Mouse (Mus musculus): Measurements from ENCODE around the gene Taf1c.
A peak's percentile ranks its signal among the peaks of the same experiment; 100 is the strongest.

Gene Taf1c

GRCm38 (mm10) chr8:119604996-119605395, at the start of gene Taf1c:
Gene Taf1c, minus strand, starts transcription at chr8:119605222.
- peak; percentile 88 to 93 for DNase-seq (ENCODE audit: low spot score in 2 of 2)

GRCm38 (mm10) chr8:119651324-119651723, 46.3 kb upstream of the Taf1c start:
- no peak for DNase-seq (ENCODE audit: low spot score in 2 of 2)

GRCm38 (mm10) chr8:119646846-119647245, 41.8 kb upstream of the Taf1c start:
- DNase-seq (ENCODE audit: low spot score in 2 of 2), result no peak

- DNase-seq (ENCODE audit: low spot score in 2 of 2), result no peak
These were observed 41.2 kb upstream of the Taf1c start for GRCm38 (mm10) chr8:119646197-119646596.

- DNase-seq (ENCODE audit: low spot score in 2 of 2), result no peak
These were observed 40.1 kb upstream of the Taf1c start for GRCm38 (mm10) chr8:119644981-119645597.

- no peak for DNase-seq (ENCODE audit: low spot score in 2 of 2)
These were observed 39.5 kb upstream of the Taf1c start for GRCm38 (mm10) chr8:119644429-119644960.

- DNase-seq (ENCODE audit: low spot score in 2 of 2), result no peak
These were observed 37.9 kb upstream of the Taf1c start for GRCm38 (mm10) chr8:119642960-119643359.

- DNase-seq (ENCODE audit: low spot score in 2 of 2), result no peak
These were observed 36.0 kb upstream of the Taf1c start for GRCm38 (mm10) chr8:119641058-119641457.

GRCm38 (mm10) chr8:119639798-119640197, 34.8 kb upstream of the Taf1c start:
- DNase-seq (ENCODE audit: low spot score in 2 of 2), result no peak

- no peak for DNase-seq (ENCODE audit: low spot score in 2 of 2)
These were observed 33.2 kb upstream of the Taf1c start for GRCm38 (mm10) chr8:119638261-119638660.

- no peak for DNase-seq (ENCODE audit: low spot score in 2 of 2)
These were observed 32.4 kb upstream of the Taf1c start for GRCm38 (mm10) chr8:119637381-119637780.

GRCm38 (mm10) chr8:119636766-119637165, 31.7 kb upstream of the Taf1c start:
- DNase-seq (ENCODE audit: low spot score in 2 of 2), result no peak

- no peak for DNase-seq (ENCODE audit: low spot score in 2 of 2)
These were observed 30.9 kb upstream of the Taf1c start for GRCm38 (mm10) chr8:119635958-119636357.

- DNase-seq (ENCODE audit: low spot score in 2 of 2), result no peak
These were observed 30.4 kb upstream of the Taf1c start, which contains the start of gene Kcng4 for GRCm38 (mm10) chr8:119635378-119635777. Gene Kcng4, minus strand, starts transcription at chr8:119635680.

GRCm38 (mm10) chr8:119634616-119635336, 29.8 kb upstream of the Taf1c start:
- no peak for DNase-seq (ENCODE audit: low spot score in 2 of 2)

GRCm38 (mm10) chr8:119632909-119633308, 27.9 kb upstream of the Taf1c start:
- DNase-seq (ENCODE audit: low spot score in 2 of 2), result no peak

GRCm38 (mm10) chr8:119632246-119632645, 27.2 kb upstream of the Taf1c start:
- DNase-seq (ENCODE audit: low spot score in 2 of 2), result no peak

- no peak for DNase-seq (ENCODE audit: low spot score in 2 of 2)
These were observed 25.8 kb upstream of the Taf1c start for GRCm38 (mm10) chr8:119630841-119631240.

GRCm38 (mm10) chr8:119627613-119628359, 22.8 kb upstream of the Taf1c start:
- peak in 1 of 2 experiments; percentile 38 for DNase-seq (ENCODE audit: low spot score in 2 of 2)

- no peak for DNase-seq (ENCODE audit: low spot score in 2 of 2)
These were observed 22.2 kb upstream of the Taf1c start for GRCm38 (mm10) chr8:119627199-119627598.

- DNase-seq (ENCODE audit: low spot score in 2 of 2), result no peak
These were observed 20.8 kb upstream of the Taf1c start for GRCm38 (mm10) chr8:119625788-119626187.

- DNase-seq (ENCODE audit: low spot score in 2 of 2), result no peak
These were observed 19.9 kb upstream of the Taf1c start for GRCm38 (mm10) chr8:119624916-119625315.

All from urinary bladder, postnatal 36 days (tissue).